Mouse (Mus musculus): ENCODE data around the gene Gm20897. TPM values are rescaled to one million over a fixed set of nuclear protein-coding genes. Genes with fewer than 3 reads are reported as not detected.

Gm20897 gene
- polyA plus RNA-seq (2012; rRNA removed) = not detected in 2 replicates

DNA sequence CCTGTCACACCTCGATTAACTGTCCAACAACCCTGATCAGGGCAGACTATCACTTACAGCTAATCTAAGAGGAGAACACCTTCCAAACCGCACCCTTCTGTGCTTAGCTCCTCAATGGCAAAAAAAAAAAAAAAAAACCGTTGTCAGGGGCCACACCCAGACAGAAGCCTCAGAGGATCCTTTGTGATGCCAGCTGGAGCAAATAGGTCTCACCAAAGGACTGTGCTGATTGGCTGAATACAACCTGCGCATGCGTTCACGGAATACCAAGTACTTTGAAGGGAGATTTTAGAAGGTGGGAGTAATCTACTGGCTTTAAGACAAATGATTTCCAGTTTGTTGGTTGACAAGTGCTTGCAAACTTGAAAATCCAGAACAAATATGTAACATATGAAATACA lies at the start of gene Gm20897:
TSS of gene Gm20897 (minus strand) at position 101 of the 400 bp plus-strand sequence.

Other genes with a start within 250 kb of the Gm20897 start
- not detected in 2 replicates for gene Gm21732, start 73.5 kb upstream of the Gm20897 start, polyA plus RNA-seq (2012; rRNA removed)

Data from liver, embryonic 14 days (tissue).